Comparison of ENCODE assay signal across 7 mouse cellular contexts in genomic region chr2:47491874-47492539, GRCm38 (mm10).
DNase-seq lines count a peak whose midpoint lies in the region; ATAC-seq and TF ChIP-seq lines count a peak whose summit lies in the region.

No protein-coding gene starts in this region.

- H3K27ac ChIP-seq in kidney, postnatal 0 days, result no peak overlapping the region
- H3K27ac ChIP-seq in forebrain, embryonic 16.5 days (ENCODE audit: low read length), result no peak overlapping the region

- ATAC-seq in kidney, postnatal 0 days (replicated peaks; ENCODE audit: low FRiP score, low read depth), result no peak
- ATAC-seq in forebrain, embryonic 16.5 days, result peak; percentile 77; the same call in 1 of the 2 replicates

- H3K9ac ChIP-seq in kidney, postnatal 0 days (ENCODE audit: low read depth, low read length), result no peak overlapping the region
- no peak overlapping the region for H3K9ac ChIP-seq in forebrain, embryonic 16.5 days (replicated peaks; ENCODE audit: low read depth, low read length)

- no peak overlapping the region for H3K4me3 ChIP-seq in kidney, postnatal 0 days (replicated peaks; ENCODE audit: low read depth, low read length)
- H3K4me3 ChIP-seq in forebrain, embryonic 16.5 days (replicated peaks; ENCODE audit: low read length), result no peak overlapping the region

- no peaks in the 10 kb centered on the region for H3K9me3 ChIP-seq in kidney, postnatal 0 days (replicated peaks; ENCODE audit: low read length)
- no peaks in the 10 kb centered on the region for H3K9me3 ChIP-seq in forebrain, embryonic 16.5 days (ENCODE audit: control insufficient read depth, low read length)

- H3K4me2 ChIP-seq in kidney, postnatal 0 days (ENCODE audit: low read length), result no peak overlapping the region
- H3K4me2 ChIP-seq in forebrain, embryonic 16.5 days (ENCODE audit: low read length), result no peak overlapping the region

- no peaks in the 10 kb centered on the region for H3K4me1 ChIP-seq in kidney, postnatal 0 days (replicated peaks; ENCODE audit: insufficient read depth, low read length)
- no peaks in the 10 kb centered on the region for H3K4me1 ChIP-seq in forebrain, embryonic 16.5 days (replicated peaks; ENCODE audit: control insufficient read depth, insufficient read depth, low read length)

- 20% methylated on average over 5 of the region's 5 CpGs for WGBS in kidney, postnatal 0 days
- 8% methylated on average over 5 of the region's 5 CpGs for WGBS in forebrain, embryonic 16.5 days

- H3K36me3 ChIP-seq in kidney, postnatal 0 days (ENCODE audit: insufficient read depth, low read length), result no peaks in the 10 kb centered on the region
- no peaks in the 10 kb centered on the region for H3K36me3 ChIP-seq in forebrain, embryonic 16.5 days (ENCODE audit: control insufficient read depth, insufficient read depth)

- peak; percentile 88 for TF ChIP-seq CTCF in kidney, postnatal 0 days (IDR thresholded peaks at IDR 0.05; ENCODE audit: low read depth)

- no peaks in the 10 kb centered on the region for H3K27me3 ChIP-seq in kidney, postnatal 0 days (ENCODE audit: insufficient read depth, low read length)
- H3K27me3 ChIP-seq in forebrain, embryonic 16.5 days (replicated peaks; ENCODE audit: control insufficient read depth, insufficient read depth, low read length), result no peaks in the 10 kb centered on the region

- peak; percentile 74 for DNase-seq in kidney, postnatal 0 days (ENCODE audit: low spot score)
- no peak for DNase-seq in kidney, adult 18-20 months
- DNase-seq in ES-CJ7 (ENCODE audit: low read depth, low spot score) (peak; percentile 12), R1 (ENCODE audit: low read depth, low spot score) (peak; percentile 19)
- DNase-seq in lung, postnatal 10 days, result peak; percentile 47
- DNase-seq in telencephalon, adult 2 months (ENCODE audit: low read depth, low spot score), result peak; percentile 11
